Mouse (Mus musculus) heart, embryonic 14.5 days (tissue): ENCODE measurements around the gene Trim44. TPM values are rescaled to one million over a fixed set of nuclear protein-coding genes. Genes with fewer than 3 reads are reported as not detected.
A peak's percentile ranks its signal among the peaks of the same experiment; 100 is the strongest.

Experiments
- ATAC-seq: fragments of 200-750 bp; cut with Nextera tagmentation; 2 replicates; pipeline ENCODE4 v1.8.0; 2017; ENCODE audit warnings: low read depth, moderate TSS enrichment; ENCODE audit not compliant: insufficient number of reproducible peaks, insufficient read depth, low FRiP score
- H3K27ac ChIP-seq, 2 experiments: fragments of 200-500 bp in 1 of 2; fragments of 300-500 bp in 1 of 2; sonication (generic) in 1 of 2; replicated peaks in 1 of 2; 2 replicates each; pipeline ENCODE4 v1.5.1; 2012 to 2014; ENCODE audit warnings: low read depth in 2 of 2, low read length in 2 of 2, control low read depth in 1 of 2, mild to moderate bottlenecking in 1 of 2, mixed read lengths in 1 of 2; ENCODE audit not compliant: control insufficient read depth in 1 of 2, insufficient read depth in 1 of 2
- H3K27me3 ChIP-seq: fragments of 300-500 bp; sonication (generic); 2 replicates; pipeline ENCODE4 v1.6.1; 2014; ENCODE audit warnings: mild to moderate bottlenecking, low read length, control low read depth; ENCODE audit not compliant: control insufficient read depth, insufficient read depth
- H3K36me3 ChIP-seq: fragments of 300-500 bp; sonication (generic); 2 replicates; pipeline ENCODE4 v1.6.1; 2014; ENCODE audit warnings: mild to moderate bottlenecking, control low read depth, low read length, mixed read lengths; ENCODE audit not compliant: control insufficient read depth, insufficient read depth
- H3K4me1 ChIP-seq, 2 experiments: fragments of 200-500 bp in 1 of 2; fragments of 300-500 bp in 1 of 2; sonication (generic) in 1 of 2; 2 replicates each; pipeline ENCODE4 v1.6.1; 2012 to 2014; ENCODE audit warnings: low read length in 2 of 2, control low read depth in 1 of 2, mixed read lengths in 1 of 2; ENCODE audit not compliant: control insufficient read depth in 2 of 2, insufficient read depth in 2 of 2
- H3K4me2 ChIP-seq: fragments of 300-500 bp; sonication (generic); 2 replicates; pipeline ENCODE4 v1.6.1; 2014; ENCODE audit warnings: mild to moderate bottlenecking, low read length
- H3K4me3 ChIP-seq, 2 experiments: fragments of 200-500 bp in 1 of 2; fragments of 300-500 bp in 1 of 2; sonication (generic) in 1 of 2; 2 replicates each; pipeline ENCODE4 v1.5.1; 2012 to 2014; ENCODE audit warnings: low read length in 2 of 2, mild to moderate bottlenecking in 2 of 2, control low read depth in 1 of 2, low read depth in 1 of 2, moderate library complexity in 1 of 2; ENCODE audit not compliant: control insufficient read depth in 1 of 2, insufficient read depth in 1 of 2
- H3K9ac ChIP-seq: fragments of 300-500 bp; sonication (generic); 2 replicates; pipeline ENCODE4 v1.6.1; 2014; ENCODE audit warnings: mild to moderate bottlenecking, low read length
- H3K9me3 ChIP-seq: fragments of 300-500 bp; sonication (generic); 2 replicates; pipeline ENCODE4 v1.6.1; 2016; ENCODE audit warnings: low read length, control low read depth; ENCODE audit not compliant: control insufficient read depth
- WGBS: fragments of 180-500 bp; shearing (Covaris S2); extraction: QIAGEN DNeasy Blood & Tissue Kit; methylation state at CpG from one replicate; pipeline ENCODE4 v1.1.7; 2014; 5-methylcytosine and 5-hydroxymethylcytosine counted together
- polyA plus RNA-seq: library from polyadenylated mRNA; unstranded; fragments of >200 nt; fragmentation: Nextera tagmentation; extraction: Ambion mirVana; gene quantifications from 2 replicates; pipeline ENCODE4 v1.2.1, GENCODE M21; 2014

Gene Trim44
- polyA plus RNA-seq, 1 experiment from 2014 or later, result 35.0 TPM

- Histone ChIP-seq H3K9ac (no peak overlapping the region), H3K36me3 (no peaks in the 10 kb centered on the region), H3K4me2 (peak overlapping the region; percentile 34), H3K4me3 (no peak overlapping the region; a peak in 1 of 4 replicates), H3K27ac (no peak overlapping the region), H3K4me1 (peaks cover 4 to 5% of the 10 kb centered on the region in 2 experiments; a peak in 2 of 4 replicates), H3K27me3 (peaks cover 29% of the 10 kb centered on the region), H3K9me3 (no peaks in the 10 kb centered on the region)
- ATAC-seq, result no peak
- 23% methylated on average over 8 of the region's 8 CpGs for WGBS
Measured at GRCm38 (mm10) chr2:102258682-102259081, 148.9 kb downstream of the Trim44 start.

GRCm38 (mm10) chr2:102257964-102258605 is 149.5 kb downstream of the Trim44 start:
- no peaks in the 10 kb centered on the region for H3K9me3 ChIP-seq
- H3K4me3 ChIP-seq, result no peak overlapping the region
- H3K36me3 ChIP-seq, result no peaks in the 10 kb centered on the region
- H3K4me2 ChIP-seq, result peak overlapping the region; percentile 35
- peaks cover 29% of the 10 kb centered on the region for H3K27me3 ChIP-seq
- ATAC-seq, result no peak
- no peak overlapping the region for H3K9ac ChIP-seq
- H3K4me1 ChIP-seq, result peaks cover 7 to 8% of the 10 kb centered on the region in 2 experiments
- no peak overlapping the region for H3K27ac ChIP-seq
- 5% methylated on average over 12 of the region's 12 CpGs for WGBS

- WGBS, result 82% methylated on average over 5 of the region's 5 CpGs
- peaks cover 29% of the 10 kb centered on the region for H3K27me3 ChIP-seq
- H3K36me3 ChIP-seq, result no peaks in the 10 kb centered on the region
- H3K4me3 ChIP-seq, result no peak overlapping the region
- H3K4me1 ChIP-seq, result peaks cover 10% of the 10 kb centered on the region in 2 experiments
- no peak overlapping the region for H3K4me2 ChIP-seq
- no peak overlapping the region for H3K9ac ChIP-seq
- no peak for ATAC-seq
- H3K9me3 ChIP-seq, result no peaks in the 10 kb centered on the region
- no peak overlapping the region for H3K27ac ChIP-seq
Measured at GRCm38 (mm10) chr2:102256591-102257335, 150.9 kb downstream of the Trim44 start.

- 55% methylated on average over 3 of the region's 3 CpGs for WGBS
- H3K4me3 ChIP-seq, result no peak overlapping the region
- no peaks in the 10 kb centered on the region for H3K9me3 ChIP-seq
- ATAC-seq, result no peak
- no peaks in the 10 kb centered on the region for H3K36me3 ChIP-seq
- peaks cover 29% of the 10 kb centered on the region for H3K27me3 ChIP-seq
- peaks cover 10% of the 10 kb centered on the region in 2 experiments for H3K4me1 ChIP-seq
- no peak overlapping the region for H3K9ac ChIP-seq
- no peak overlapping the region for H3K27ac ChIP-seq
- H3K4me2 ChIP-seq, result no peak overlapping the region
Measured at GRCm38 (mm10) chr2:102256100-102256499, 151.5 kb downstream of the Trim44 start.

- no peaks in the 10 kb centered on the region for H3K36me3 ChIP-seq
- H3K4me3 ChIP-seq, result no peak overlapping the region
- H3K27ac ChIP-seq, result no peak overlapping the region
- H3K27me3 ChIP-seq, result peaks cover 22% of the 10 kb centered on the region
- ATAC-seq, result no peak
- H3K9ac ChIP-seq, result no peak overlapping the region
- H3K4me2 ChIP-seq, result no peak overlapping the region
- peaks cover 9 to 10% of the 10 kb centered on the region in 2 experiments for H3K4me1 ChIP-seq
- no peaks in the 10 kb centered on the region for H3K9me3 ChIP-seq
- 78% methylated on average over 7 of the region's 7 CpGs for WGBS
Measured at GRCm38 (mm10) chr2:102253204-102253603, 154.4 kb downstream of the Trim44 start.

- WGBS, result 23% methylated on average over 4 of the region's 4 CpGs
- peak; percentile 76; the same call in 1 of the 2 replicates for ATAC-seq
- H3K4me3 ChIP-seq, result no peak overlapping the region
- H3K9ac ChIP-seq, result no peak overlapping the region
- H3K9me3 ChIP-seq, result no peaks in the 10 kb centered on the region
- no peaks in the 10 kb centered on the region for H3K36me3 ChIP-seq
- H3K4me2 ChIP-seq, result no peak overlapping the region
- H3K4me1 ChIP-seq, result peaks cover 5 to 6% of the 10 kb centered on the region in 2 experiments
- no peak overlapping the region for H3K27ac ChIP-seq
- H3K27me3 ChIP-seq, result peaks cover 17% of the 10 kb centered on the region
Measured at GRCm38 (mm10) chr2:102252651-102253050, 155.0 kb downstream of the Trim44 start.
